Comparison of ENCODE assay signal across 8 mouse cellular contexts in genomic region chr17:28904546-28905376, GRCm38 (mm10). TPM values are rescaled to one million over a fixed set of nuclear protein-coding genes. Genes with fewer than 3 reads are reported as not detected.
DNase-seq lines count a peak whose midpoint lies in the region; TF ChIP-seq lines count a peak whose summit lies in the region.

No protein-coding gene starts in this region.

- H3K36me3 ChIP-seq in E14TG2a.4 (ENCODE audit: insufficient read depth, low read length): no peaks in the 10 kb centered on the region

- peak overlapping the region; percentile 41; the same call in 1 of the 2 replicates for H3K4me3 ChIP-seq in E14TG2a.4 (replicated peaks; ENCODE audit: low read length)
- no peak overlapping the region for H3K4me3 ChIP-seq in layer of hippocampus, adult 2 months

- peaks cover 67% of the 10 kb centered on the region for H3K4me1 ChIP-seq in E14TG2a.4 (replicated peaks; ENCODE audit: low read depth, low read length)

- no peaks in the 10 kb centered on the region for H3K9me3 ChIP-seq in E14TG2a.4 (ENCODE audit: low read length)

- DNase-seq in adrenal gland, adult 18-20 months (ENCODE audit: low spot score in 2 of 2): peak; percentile 76 to 77
- peak; percentile 72 for DNase-seq in embryo, embryonic 11 days
- peak; percentile 57 to 59 for DNase-seq in gastrocnemius, postnatal 4 days (ENCODE audit: low spot score in 2 of 2)
- DNase-seq in layer of hippocampus, adult 2 months (ENCODE audit: low spot score in 2 of 2): peak; percentile 49 to 71
- DNase-seq in lung, postnatal 10 days: peak; percentile 75
- peak; percentile 80 for DNase-seq in retina, postnatal 1 day
- peak; percentile 67 for DNase-seq in urinary bladder, postnatal 14 days (ENCODE audit: low spot score)

- peaks cover 14% of the 10 kb centered on the region for H3K27me3 ChIP-seq in E14TG2a.4 (ENCODE audit: insufficient read depth, low read length)

- peak overlapping the region; percentile 87 for H3K27ac ChIP-seq in layer of hippocampus, adult 2 months

- TF ChIP-seq CTCF in E14TG2a.4 (conservative IDR thresholded peaks at IDR 0.05; ENCODE audit: low read length): peak; percentile 92
- peak; percentile 83 for TF ChIP-seq CTCF in layer of hippocampus, adult 2 months (conservative IDR thresholded peaks at IDR 0.05)

RNA-seq across cellular contexts. Expression of gene 4930539E08Rik, which starts 10.4 kb away (rescaled TPM):
- not detected for total RNA-seq in adrenal gland, adult 18-20 months (2021)
- under 1 TPM; 0.56 to 0.57 TPM for total RNA-seq in gastrocnemius, postnatal 4 days (2021)
- 1 to 10 TPM; 4.0 to 4.1 TPM for total RNA-seq in layer of hippocampus, adult 2 months (2021)

RNA-seq across cellular contexts. Expression of gene Pxt1, which starts 38.9 kb away (rescaled TPM):
- total RNA-seq in adrenal gland, adult 18-20 months (2021): not detected
- total RNA-seq in gastrocnemius, postnatal 4 days (2021): not detected
- not detected for total RNA-seq in layer of hippocampus, adult 2 months (2021)

RNA-seq across cellular contexts. Expression of gene Pnpla1, which starts 46.5 kb away (rescaled TPM):
- total RNA-seq in adrenal gland, adult 18-20 months (2021): under 1 TPM in 1 of 2 experiments, not detected in 1; 0.13 TPM
- not detected for total RNA-seq in gastrocnemius, postnatal 4 days (2021)
- under 1 TPM; 0.49 to 0.56 TPM for total RNA-seq in layer of hippocampus, adult 2 months (2021)

RNA-seq across cellular contexts. Expression of gene Kctd20, which starts 47.0 kb away (rescaled TPM):
- 10 to 100 TPM; 50.4 to 61.5 TPM for total RNA-seq in adrenal gland, adult 18-20 months (2021)
- total RNA-seq in gastrocnemius, postnatal 4 days (2021): 10 to 100 TPM; 60.7 to 64.6 TPM
- 10 to 100 TPM; 58.7 to 64.4 TPM for total RNA-seq in layer of hippocampus, adult 2 months (2021)
